Mouse (Mus musculus) small intestine, adult 2 months (tissue): ENCODE results near the gene Rnaseh2a.

Source experiments
- CTCF ChIP-seq: fragments of 200-500 bp; IDR thresholded peaks from 2 replicates; pipeline ENCODE4 v1.5.1; 2012; ENCODE audit warnings: low read depth, mild to moderate bottlenecking, control low read depth, inconsistent platforms, low read length, moderate library complexity, mixed read lengths; ENCODE audit not compliant: insufficient replicate concordance, insufficient read length; ENCODE audit errors: extremely low read depth
- POLR2A ChIP-seq: fragments of 200-500 bp; IDR thresholded peaks from 2 replicates; pipeline ENCODE4 v1.6.1; 2012; ENCODE audit warnings: low read depth, mild to moderate bottlenecking, control low read depth, inconsistent platforms, low read length, moderate library complexity

GRCm38 (mm10) chr8:84986379-84986945 is 16.9 kb upstream of the Rnaseh2a start:
- TF ChIP-seq POLR2A (no peak), CTCF (no peak)
